Comparison of ENCODE assay signal across 9 mouse cellular contexts in genomic region chr17:40384567-40384966, GRCm38 (mm10).
"Had no signal": no experiment of that assay in that cellular context is flagged by ENCODE, and none has a peak within 500 bp of the region (broad histone marks: within the 10 kb centered on the region; RNA-seq: fewer than 3 reads in every experiment).

No protein-coding gene starts in this region.

- H3K4me3 ChIP-seq: kidney, embryonic 15.5 days; limb, embryonic 15.5 days; liver, embryonic 13.5 days had no signal

- H3K27me3 ChIP-seq: kidney, embryonic 15.5 days; limb, embryonic 15.5 days; liver, embryonic 13.5 days had no signal

- H3K36me3 ChIP-seq: kidney, embryonic 15.5 days; limb, embryonic 15.5 days; liver, embryonic 13.5 days had no signal

- DNase-seq: kidney, adult 2 months; kidney, postnatal 36 days; liver, embryonic 13.5 days; lung, adult 18-20 months; lung, postnatal 36 days; right cerebral cortex, postnatal 14 days; thymus, postnatal 14 days had no signal

- H3K27ac ChIP-seq: kidney, embryonic 15.5 days; limb, embryonic 15.5 days; liver, embryonic 13.5 days had no signal
